Mouse (Mus musculus) neural tube, postnatal 0 days (tissue): ENCODE results near the gene Cx3cl1. TPM values are rescaled to one million over a fixed set of nuclear protein-coding genes. Genes with fewer than 3 reads are reported as not detected.

Source experiments
- polyA plus RNA-seq: library from polyadenylated mRNA; unstranded; fragments of >200 nt; fragmentation: Nextera tagmentation; extraction: Ambion mirVana; gene quantifications from 2 replicates; pipeline ENCODE4 v1.2.1, GENCODE M21; 2015

Gene Cx3cl1
- 117 and 123 TPM in 2 replicates for polyA plus RNA-seq

GRCm38 (mm10) chr8:94771941-94772670 is at the start of gene Cx3cl1:
Cx3cl1 (plus strand) TSS chr8:94772009.

DNA sequence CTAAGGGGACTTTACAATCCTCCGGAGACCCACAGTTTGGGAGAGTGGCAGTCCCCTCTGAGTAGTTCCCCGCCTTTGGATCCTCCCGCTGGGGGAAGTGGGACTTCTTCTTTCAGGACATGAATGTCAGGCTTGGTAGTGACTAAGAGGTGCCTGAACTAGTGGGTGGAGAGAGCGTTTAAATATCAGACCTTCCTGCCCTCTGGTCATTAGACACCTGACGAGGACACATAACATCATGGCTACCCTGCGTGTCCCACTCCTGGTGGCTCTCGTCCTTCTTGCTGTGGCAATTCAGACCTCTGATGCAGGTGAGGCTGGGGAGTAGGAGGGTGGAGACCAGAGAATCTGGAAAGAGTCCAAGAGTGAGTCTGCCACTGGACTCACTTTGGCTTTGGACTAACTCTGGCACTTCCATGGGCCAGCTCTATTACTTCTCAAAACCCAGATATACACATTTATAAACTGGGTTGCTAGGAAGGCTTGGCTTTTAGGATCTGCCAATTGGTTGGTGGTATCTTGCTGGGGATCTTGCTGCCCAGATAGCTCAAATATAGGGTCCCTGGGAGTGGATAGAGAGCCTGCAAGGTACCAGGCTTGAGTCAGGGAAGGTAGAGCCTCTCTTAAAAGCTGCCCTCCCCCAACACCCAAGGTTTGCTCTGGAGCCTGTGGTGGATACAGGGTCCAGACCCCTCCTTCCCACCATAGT is 26.2 kb upstream of the Cx3cl1 start, which contains the start of gene Ccl22:
Gene Ccl22 (plus strand): TSS at position 115 of the 709 bp plus-strand sequence.

GRCm38 (mm10) chr8:94810153-94810552 is 38.3 kb downstream of the Cx3cl1 start, which contains the start of gene Ccl17:
Ccl17 (plus strand) TSS chr8:94810453.

Other genes with a start within 250 kb of the Cx3cl1 start
- 69.4 and 70.9 TPM in 2 replicates for gene Cpne2, start 239.0 kb upstream of the Cx3cl1 start, polyA plus RNA-seq
- gene Rspry1, start 170.1 kb upstream of the Cx3cl1 start, polyA plus RNA-seq: 35.0 and 38.7 TPM in 2 replicates
- gene Fam192a, start 170.0 kb upstream of the Cx3cl1 start, polyA plus RNA-seq: 58.9 and 63.6 TPM in 2 replicates
- gene Arl2bp, start 105.4 kb upstream of the Cx3cl1 start, polyA plus RNA-seq: 215 and 217 TPM in 2 replicates
- gene Pllp, start 75.7 kb upstream of the Cx3cl1 start, polyA plus RNA-seq: 33.5 and 39.9 TPM in 2 replicates
- gene Ccl22, start 26.4 kb upstream of the Cx3cl1 start, polyA plus RNA-seq: 0.14 TPM in 1 of 2 replicates, not detected in the other
- gene Ccl17, start 38.4 kb downstream of the Cx3cl1 start, polyA plus RNA-seq: 5.8 and 6.6 TPM in 2 replicates
- gene Coq9, start 66.3 kb downstream of the Cx3cl1 start, polyA plus RNA-seq: 61.8 and 63.5 TPM in 2 replicates
- gene Ciapin1, start 66.3 kb downstream of the Cx3cl1 start, polyA plus RNA-seq: 144 and 148 TPM in 2 replicates
- gene Polr2c, start 85.4 kb downstream of the Cx3cl1 start, polyA plus RNA-seq: 106 and 125 TPM in 2 replicates
- gene Dok4, start 104.3 kb downstream of the Cx3cl1 start, polyA plus RNA-seq: 80.2 and 87.4 TPM in 2 replicates
- 5.6 and 5.8 TPM in 2 replicates for gene Ccdc102a, start 146.1 kb downstream of the Cx3cl1 start, polyA plus RNA-seq
- 0.11 TPM in 1 of 2 replicates, not detected in the other for gene Adgrg5, start 151.7 kb downstream of the Cx3cl1 start, polyA plus RNA-seq
- gene Adgrg1, start 202.7 kb downstream of the Cx3cl1 start, polyA plus RNA-seq: 77.2 and 93.2 TPM in 2 replicates
- 0.50 and 0.63 TPM in 2 replicates for gene Adgrg3, start 245.7 kb downstream of the Cx3cl1 start, polyA plus RNA-seq